Mouse (Mus musculus): ENCODE results near the gene Tirap.
"Not testable (repeated sequence)": the region's sequence is repeated elsewhere in the genome, so short reads cannot be mapped to it uniquely, and the experiment has no call there.

The Tirap gene

DNA sequence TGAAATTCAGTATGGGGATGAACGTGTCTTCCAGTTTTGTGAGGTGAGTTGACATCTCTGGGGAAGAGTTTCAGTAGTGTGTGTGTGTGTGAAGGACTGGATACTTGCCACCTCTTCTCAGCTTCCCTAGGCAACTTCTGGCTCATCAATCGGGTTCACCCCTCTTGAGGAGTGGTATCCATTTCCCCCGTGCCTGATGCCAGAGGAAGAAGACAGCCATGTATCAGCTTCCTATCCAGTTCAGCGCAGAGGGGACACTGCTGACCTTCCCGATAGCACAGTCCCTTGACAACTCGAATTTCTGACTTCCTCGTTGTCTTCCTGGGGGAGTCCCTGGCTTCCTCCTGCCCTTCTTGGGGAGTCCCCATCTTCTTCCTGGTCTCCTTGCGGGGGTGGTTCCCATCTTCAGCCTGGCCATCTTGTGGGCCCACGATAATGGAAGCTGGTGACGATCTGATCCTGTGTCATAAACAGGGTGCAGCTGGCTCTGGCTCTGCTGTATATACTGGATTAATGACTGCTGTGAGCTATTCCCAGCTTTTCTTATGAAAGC is 12.7 kb downstream of the Tirap start:
- no peak for DNase-seq

DNA sequence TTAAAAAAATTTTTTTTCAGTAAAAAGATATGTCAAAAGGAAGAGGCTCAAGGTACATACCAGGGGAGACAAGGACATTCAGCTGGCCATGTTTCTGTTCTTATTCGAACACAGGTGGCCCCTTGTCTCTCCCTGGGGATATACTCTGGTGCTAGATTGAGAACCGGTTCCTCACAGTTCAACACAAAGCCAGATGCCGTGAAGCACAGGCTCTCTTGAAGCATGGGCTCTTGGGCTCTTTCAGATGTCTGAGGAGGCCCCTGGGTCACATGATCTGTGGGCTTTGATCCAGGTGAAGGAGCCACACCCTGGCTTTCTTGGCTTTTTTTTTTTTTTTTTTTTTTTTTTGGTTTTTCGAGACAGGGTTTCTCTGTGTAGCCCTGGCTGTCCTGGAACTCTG is 13.7 kb downstream of the Tirap start:
- no peak for DNase-seq

DNA sequence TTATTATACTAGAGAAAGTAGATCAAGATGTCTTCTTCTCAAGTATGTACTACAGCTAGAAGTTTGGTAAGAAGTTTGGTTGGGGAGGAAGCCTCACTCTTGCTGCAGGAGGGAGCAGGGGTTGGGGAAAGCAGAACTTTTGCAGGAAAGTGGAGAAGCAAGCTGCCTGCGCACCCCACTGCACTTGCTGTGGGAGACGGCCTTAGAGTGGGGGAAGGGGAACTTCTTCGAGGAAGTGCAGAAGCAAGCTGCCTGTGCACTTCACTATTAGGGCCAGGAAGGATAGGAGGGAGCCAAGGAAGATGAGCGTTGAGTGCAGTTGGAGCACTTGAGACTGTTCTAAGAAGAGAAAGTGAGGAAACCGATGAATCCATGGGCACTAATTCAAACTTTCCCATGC is 16.7 kb downstream of the Tirap start:
- no peak for DNase-seq

DNA sequence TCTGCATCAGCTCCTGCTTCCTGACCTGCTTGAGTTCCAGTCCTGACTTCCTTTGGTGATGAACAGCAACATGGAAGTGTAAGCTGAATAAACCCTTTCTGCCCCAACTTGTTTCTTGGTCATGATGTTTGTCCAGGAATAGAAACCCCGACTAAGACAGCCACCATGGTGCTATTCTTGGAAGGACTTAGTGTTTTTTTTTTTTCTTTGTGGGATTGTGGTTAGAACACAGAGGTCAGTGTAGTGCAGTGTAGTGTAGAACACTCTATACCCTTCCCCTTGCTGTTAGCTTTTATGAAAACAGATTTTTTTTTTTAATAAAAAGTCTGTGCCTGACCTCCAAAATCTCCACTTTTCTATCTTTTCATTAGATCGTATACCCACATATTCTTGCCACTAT is 17.3 kb downstream of the Tirap start:
- no peak for DNase-seq

DNA sequence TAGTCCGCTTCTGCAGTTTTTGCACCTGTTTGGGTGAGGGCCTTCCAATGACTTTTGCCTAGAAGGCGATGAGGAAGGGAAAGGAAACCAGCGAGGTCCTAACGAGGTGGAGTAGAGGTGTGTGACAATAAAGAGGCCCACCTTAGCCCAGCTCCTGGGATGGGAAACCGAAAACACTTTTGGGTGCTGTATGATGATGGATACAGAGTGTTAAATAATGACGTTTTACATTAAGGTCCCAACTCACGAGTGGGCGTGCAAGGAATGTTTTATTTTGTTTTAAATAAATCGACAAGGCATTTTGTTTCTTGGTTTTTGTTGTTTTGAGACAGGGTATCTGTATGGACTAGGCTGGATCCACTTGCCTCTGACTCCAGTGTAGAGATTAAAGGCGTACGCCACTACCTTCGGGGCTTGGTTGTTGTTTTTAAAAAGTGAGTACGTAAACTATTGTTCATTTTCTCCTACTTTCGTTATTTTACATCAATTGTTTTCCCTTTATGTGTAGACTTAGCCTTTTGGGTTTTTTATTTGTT is 23.9 kb downstream of the Tirap start:
- DNase-seq, result no peak

DNA sequence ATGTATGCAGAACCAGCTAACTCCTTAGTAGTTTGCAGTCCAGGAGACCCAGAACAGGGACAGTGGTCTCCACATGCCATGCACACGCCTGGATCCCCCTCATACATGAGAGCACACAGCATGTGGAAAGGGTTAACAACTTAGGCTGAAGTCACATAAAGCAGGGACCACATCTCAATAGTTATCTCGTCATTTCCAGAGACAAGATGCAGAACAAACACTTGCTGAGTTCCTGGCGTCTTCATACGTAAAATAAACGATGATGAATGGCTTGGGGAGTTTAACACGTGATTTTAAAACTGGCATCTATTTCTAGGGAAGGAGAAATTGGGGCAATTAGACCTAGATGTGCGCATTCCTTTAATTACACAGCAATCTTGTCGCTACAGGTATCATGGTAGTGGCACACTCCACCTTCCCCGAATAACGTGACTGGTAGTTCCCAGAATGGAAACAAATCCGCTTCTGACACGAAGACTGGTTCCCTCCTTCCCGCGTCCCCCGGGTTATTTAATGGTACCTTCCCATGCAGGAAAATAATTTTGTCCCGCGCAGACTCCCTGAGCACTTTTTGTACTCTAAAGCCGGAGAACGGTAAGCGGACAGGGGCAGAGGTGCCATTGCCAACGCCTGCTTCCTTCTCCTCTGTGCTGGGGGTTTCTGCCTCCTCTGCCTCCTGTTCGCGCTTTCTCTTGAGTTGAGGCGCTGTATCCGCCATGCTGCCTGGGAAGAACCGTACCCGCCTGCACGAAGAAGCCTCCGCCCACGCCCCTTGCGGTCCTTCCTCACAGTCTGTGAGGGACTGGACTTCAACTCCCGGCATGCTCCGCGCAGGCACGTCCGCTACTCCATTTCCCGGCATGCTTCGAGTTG is 24.6 kb downstream of the Tirap start, which contains the start of gene Dcps:
Gene Dcps, minus strand, starts transcription at position 811 of the 873 bp plus-strand sequence.
- peak; percentile 96 for DNase-seq

DNA sequence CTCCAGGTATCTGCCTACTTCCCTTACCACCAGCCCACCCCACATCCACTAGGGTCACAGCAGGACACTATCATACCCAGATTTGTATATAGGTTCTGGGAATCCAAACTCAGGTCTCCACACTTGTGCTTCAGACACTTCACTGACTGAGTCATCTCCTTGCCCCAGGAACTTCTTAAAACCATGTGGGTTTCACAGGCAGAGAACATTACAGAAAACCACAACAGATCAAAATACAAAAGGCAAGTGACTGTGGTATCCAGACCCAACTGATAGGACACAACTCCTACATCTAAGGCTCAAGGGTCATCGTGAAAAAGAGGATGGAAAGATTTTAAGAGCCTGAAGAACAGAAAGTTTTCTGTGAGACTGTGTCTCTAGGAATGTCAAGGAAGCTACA is 26.8 kb downstream of the Tirap start:
- no peak for DNase-seq

DNA sequence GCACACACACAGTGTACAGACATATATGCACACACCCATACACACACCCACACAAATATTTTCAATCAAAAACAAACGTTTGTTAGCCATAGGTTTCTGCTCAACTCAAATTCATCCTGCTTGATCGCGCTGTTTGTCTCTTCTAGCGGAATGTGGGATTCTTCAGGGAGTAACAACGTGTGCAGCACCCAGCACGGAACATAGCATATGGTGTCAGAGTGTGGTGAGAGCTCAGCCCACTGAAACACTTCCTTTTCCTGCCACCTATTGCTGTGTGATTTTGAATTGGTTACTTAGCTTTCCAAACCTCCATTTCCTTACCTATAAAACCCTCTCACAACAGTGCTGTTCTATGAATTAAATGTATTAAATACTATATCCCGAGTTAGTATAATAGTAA is 30.0 kb downstream of the Tirap start:
- DNase-seq, result no peak

DNA sequence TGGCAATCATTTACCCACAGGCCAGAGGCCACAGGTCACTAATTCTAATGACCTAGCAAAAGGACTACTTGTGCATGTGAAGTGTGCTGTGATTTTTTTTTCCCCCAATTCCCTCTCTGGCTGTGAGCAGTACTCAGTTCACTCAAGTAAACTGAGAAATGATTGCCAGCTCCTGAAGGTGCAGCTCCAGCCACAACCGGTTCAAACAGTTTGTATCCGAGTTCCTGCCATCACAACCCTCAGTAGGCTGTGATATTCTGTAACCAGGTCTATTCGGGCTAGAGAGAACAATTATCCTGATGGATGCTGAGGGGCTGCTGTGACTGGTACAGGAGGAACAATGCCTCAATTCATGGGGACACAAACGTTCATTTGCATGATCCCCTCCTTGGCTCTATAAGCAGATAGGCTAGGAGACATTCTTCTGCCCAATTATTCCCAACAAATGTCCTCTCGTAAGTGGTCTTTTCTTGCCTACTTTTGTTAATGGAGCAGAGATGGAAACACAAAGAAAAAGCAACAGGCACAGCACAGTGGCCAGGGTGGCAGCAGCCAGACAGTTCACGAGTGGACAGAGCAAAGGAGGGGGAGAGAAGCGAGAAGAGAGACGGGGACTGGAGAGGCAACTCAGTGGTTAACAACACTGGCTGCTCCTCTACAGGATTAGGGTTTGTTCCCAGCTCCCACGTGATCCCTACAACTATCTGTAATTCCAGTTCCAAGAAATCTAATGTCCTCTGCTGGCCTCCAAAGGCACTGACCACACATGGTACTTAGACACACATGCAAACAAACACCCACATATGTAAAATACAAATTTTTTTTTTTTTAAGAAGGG is 33.1 kb downstream of the Tirap start:
- DNase-seq, result peak; percentile 23

DNA sequence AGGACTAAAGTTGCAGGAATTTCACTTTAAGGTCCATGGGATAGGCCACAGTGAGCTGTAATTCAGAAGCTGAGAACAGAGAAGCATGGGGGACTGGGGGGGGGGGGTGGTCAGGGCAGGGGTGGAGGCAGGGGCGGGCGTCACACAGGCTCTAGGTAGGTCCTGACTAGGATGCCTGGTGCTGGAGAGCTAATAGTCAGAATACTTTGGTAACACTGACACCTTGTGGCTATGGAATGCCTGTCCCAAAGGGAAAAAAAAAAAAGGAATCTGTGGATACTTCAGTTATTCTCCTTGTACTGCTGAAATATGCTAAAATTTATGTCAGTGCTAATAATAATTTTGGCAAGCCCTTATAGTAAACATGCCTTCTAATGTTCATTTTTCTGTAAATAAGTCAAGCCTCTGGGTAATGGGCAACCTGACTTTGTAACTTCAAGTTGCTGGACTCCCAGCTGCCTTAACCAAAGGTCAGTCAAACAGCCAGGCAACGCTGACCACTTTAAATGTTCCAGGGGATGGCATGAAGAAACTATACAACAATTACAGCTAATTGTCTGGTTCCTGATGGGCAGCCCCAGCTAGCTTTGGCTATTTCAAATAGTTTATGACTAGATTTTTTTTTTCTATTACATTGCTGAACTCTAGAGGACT is 33.8 kb downstream of the Tirap start:
- peak; percentile 77 for DNase-seq

DNA sequence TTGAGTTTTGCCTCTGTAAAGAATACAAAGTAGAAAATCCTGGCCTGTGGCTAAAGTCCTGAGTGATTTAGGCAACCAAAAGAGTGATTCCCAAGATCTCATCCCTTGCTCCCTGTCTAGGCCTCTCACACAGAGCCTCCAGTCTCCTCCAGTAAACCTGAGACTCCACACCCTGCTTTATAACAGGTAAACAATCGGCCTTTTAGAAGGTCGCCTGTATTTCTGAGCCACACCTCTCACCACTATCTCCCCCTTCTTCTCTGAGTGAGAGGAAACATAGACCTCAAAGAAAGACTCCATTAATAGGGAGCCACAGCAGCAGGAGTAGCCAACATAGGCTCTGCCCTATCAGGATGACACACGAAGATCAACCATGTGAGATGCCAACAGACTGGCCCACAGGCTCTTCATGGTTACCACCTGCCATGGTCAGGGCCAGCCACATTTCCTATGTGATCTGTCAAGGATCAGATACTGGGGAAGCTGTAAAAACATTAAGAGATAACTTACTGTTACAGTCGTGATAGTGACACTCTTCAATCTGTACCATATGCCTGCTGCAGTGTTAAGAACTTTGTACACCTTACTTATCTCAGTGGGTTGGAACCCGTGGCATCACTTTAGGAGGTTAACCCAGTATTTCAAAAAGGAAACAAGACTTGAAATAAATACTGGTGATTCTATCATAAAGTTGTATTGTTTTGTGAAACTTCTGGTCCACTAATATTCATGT is 35.8 kb downstream of the Tirap start:
- DNase-seq, result no peak

DNA sequence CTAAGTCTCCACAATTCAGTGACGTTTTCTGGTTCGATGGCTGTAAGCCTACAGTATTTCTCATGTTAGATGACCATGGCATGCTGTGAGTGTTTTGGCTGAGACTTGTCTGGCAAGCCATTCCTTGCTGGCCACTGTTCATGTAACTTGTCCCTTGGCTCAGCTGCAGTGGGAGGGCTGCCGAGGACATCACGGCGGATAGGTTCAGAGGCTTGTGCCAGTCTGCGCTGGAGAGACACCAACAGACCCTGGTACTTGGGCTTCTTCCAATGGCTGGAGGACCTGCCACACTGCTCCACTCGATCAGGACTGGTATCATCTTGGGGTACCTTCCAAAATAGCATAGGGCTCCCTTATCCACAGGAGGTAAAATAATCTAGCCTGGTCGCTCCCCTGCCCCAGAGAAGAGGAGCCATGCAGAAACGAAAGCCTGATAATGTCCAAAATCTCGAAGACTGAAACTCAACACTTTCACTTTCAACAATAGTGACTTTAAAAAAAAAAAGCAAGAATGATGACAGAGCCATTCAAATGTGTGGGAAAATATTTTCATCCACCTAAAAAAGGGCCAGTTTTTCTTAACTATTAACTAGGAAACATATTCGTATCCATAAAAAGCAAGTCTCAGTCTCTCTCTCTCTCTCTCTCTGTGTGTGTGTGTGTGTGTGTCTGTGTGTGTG is 36.9 kb downstream of the Tirap start:
- no peak for DNase-seq

DNA sequence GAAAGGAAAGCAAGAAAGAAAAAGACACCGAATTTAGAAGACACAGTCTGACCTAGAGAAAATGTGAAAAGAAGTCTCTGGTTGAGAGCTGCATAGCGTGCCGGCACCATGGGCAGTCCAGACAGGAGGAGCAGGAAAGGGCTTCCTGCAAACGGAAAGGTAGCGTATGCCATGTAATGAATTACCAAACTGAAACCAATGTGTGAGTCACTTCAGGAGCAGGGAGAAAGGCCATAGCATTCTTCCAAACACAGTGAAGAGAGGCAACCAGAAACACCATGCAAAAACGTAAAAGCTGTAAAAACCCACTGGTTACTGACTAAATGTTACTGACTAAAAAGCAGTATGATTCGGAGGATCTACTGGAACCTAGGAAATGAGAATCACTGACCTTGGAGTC is 38.4 kb downstream of the Tirap start:
- DNase-seq, result no peak

DNA sequence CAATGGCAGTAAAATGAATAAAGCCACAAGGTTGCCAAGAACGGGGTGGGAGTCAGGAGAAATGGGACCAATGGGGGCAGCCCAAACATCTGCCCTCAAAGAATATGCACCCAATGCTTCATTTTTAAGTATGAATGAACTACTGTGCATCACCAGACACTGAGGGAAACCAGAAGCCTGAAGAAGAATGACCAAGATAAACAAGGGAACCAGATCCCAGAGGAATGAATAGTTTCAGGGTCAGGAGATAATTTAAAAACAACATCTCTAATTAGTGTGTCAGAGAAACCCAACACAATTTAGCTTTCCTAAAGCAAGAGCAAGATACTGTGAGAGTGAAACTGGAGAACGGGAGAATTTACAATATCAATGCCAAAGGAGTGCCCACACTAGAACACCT is 39.4 kb downstream of the Tirap start:
- DNase-seq, result no peak

DNA sequence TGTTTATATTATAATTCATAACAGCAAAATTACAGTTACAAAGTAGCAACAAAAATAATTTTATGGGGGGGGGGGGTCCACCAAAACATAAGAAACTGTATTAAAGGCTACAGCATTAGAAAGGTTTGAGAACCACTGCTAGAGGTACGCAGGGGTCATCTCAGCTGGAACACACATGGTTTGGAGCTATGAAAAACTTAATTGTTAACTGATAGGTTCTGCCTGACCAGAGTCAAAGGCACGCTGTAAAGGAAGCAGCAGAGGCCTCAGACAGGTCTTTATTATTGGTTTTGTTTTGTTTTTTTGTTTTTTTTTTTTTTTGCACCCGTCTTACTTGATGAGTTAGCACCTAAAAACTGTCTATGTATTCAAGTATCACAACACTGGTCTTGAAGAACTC is 41.6 kb downstream of the Tirap start:
- DNase-seq, result no peak

DNA sequence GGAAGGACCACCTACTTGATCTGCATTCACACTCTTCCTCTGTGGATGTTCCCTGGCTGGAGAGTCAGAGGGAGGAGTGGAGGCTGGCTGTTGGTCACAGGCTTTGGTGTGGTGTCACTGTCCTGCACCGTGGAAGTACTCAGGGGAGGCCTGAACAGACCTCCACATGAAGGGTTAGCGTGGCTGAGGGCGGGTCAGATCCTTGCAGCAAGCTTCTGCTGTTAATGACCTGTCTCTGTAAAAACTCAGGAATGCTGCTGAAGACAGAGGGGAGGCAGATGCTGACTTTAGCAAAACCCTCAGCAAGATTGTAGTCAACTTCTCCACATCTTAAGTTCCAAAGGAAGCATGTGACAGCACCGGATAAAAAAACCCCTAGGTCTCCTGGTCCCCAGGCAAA is 43.2 kb downstream of the Tirap start:
- DNase-seq, result no peak

DNA sequence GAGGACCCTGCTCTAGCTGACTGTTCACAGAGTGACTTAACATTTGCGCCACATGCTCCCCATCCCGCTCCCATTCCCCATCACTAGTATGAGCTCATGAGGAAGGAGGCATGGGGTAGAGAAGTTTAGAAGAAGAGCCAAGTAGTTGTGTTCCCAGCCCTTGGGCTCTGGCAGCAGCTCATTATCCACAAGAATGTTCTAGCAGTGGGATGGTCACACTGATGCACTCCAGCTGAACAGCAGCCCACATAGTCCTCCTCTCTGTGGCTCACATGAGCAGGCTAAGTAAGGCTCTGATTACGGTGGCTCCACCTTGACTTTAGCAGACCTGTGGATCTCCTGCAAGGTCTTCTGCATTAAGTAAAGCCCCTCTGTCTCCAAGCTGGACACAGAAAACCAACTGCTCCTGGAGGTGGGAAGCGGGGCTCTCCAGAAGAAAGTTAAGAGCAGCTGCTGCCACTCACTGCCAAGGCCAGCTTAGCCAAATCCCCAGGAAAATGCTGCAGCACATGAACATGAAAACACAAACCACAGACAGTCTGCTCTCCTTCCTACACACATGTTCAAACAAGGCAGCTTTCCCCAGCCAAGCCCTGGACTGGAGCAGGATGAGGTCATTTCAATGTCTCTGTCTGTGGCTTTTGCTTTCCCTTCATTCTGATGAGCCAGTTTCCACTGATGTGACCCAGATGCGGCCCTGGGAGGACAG is 43.9 kb downstream of the Tirap start:
- DNase-seq, result no peak

DNA sequence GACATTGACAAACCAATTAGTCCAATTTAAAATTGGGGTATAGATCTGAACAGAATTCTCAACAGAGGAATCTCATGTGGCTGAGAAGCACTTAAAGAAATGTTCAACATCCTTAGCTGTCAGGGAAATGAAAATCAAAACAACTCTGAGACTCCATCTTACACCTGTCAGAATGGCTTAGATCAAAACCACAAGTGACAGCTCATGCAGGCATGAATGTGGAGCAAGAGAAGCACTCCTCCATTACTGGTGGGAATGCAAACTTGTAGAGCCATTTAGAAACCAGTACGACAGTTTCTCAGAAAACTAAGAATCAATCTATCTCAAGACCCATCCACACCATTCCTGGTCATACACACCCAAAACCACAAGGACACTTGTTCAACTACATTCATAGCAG is 47.2 kb downstream of the Tirap start:
- DNase-seq, result no peak

DNA sequence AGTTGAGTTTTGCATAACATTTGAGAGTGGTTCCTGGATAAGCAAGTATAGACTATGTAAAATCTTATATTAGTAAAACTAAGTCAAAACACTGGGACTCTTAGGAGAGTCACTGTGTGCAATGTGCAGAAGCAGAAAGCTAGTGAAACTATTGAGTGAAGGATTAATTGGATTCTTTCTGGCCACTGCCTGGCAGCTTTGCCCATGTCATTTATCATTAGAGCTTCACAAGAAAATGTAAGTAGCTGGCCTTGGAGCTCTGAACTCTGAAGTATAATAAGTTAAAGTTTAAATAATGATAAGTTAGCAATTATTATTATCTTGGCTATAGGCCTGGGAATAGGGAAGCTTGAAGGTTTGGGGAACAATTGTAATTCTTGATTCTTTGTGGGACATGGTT is 51.3 kb downstream of the Tirap start:
- DNase-seq, result not testable (repeated sequence)

DNA sequence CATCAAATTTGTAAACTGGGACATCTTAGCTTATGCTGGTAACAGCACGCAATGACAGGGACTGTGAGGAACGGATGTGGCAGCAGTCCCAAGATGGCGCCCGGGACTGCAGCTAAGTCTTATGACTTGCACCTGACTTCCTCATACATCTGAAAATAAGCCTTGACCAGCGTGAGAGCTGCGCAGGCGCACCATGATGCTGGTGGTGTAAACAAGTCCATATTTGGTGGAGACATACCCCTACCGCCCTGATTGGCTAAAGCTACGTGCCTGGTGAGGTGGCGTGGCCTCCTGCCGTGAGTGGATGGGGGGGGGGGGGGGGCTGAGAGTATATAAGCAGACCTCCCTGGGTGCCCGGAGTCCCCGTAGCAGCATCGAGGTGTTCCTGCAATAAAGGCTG is 52.8 kb downstream of the Tirap start:
- DNase-seq, result not testable (repeated sequence)

DNA sequence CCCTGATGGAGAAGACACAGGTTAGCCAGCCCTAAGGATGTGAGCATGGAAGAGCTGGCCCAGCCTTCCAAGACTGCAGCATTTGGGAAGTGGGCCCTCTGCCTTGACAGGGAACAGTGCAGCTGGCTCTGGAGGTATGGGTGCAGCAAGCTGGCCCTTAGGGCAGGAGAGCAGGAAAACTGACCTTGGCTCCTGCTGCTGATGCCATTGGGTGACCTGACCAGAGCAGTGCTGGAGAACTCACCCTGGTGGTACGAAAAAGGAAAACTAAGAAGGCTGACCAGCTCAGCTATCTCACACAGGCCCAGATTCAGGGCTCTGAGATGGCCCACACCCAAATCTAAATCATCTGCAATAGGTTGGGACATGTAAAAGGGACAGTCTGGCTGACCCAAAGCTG is 54.3 kb downstream of the Tirap start:
- no peak for DNase-seq

Data from embryo, embryonic 11 days (tissue).